Mouse (Mus musculus) MEL (cell line): Measurements from ENCODE around the gene Vps29. TPM values are rescaled to one million over a fixed set of nuclear protein-coding genes. Genes with fewer than 3 reads are reported as not detected.

Experiments used
- DNase-seq: peaks from one replicate; pipeline ENCODE4 v3.0.0; 2011; ENCODE audit warnings: low read depth, low spot score
- H3K27ac ChIP-seq: 2 replicates; pipeline ENCODE4 v1.5.1; 2012; ENCODE audit warnings: low read depth, mild to moderate bottlenecking, control low read depth, low read length, moderate library complexity; ENCODE audit not compliant: control insufficient read depth
- H3K27me3 ChIP-seq, 2 experiments: fragments of 150-350 bp in 1 of 2; sonication (generic) in 1 of 2; 2 replicates each; pipeline ENCODE4 v1.6.1; 2012; ENCODE audit warnings: low read length in 2 of 2, mild to moderate bottlenecking in 2 of 2, improper control_type of control experiment in 1 of 2, moderate library complexity in 1 of 2; ENCODE audit not compliant: insufficient read depth in 2 of 2, control insufficient read depth in 1 of 2
- H3K36me3 ChIP-seq, 2 experiments: 2 replicates each; pipeline ENCODE4 v1.6.1; 2012 to 2014; ENCODE audit warnings: low read length in 2 of 2, improper control_type of control experiment in 1 of 2, inconsistent platforms in 1 of 2, mild to moderate bottlenecking in 1 of 2; ENCODE audit not compliant: insufficient read depth in 2 of 2, control insufficient read depth in 1 of 2
- H3K4me1 ChIP-seq, 2 experiments: fragments of 150-350 bp in 1 of 2; sonication (generic) in 1 of 2; 2 replicates each; pipeline ENCODE4 v1.6.1; 2012; ENCODE audit warnings: low read length in 2 of 2, improper control_type of control experiment in 1 of 2, mild to moderate bottlenecking in 1 of 2; ENCODE audit not compliant: insufficient read depth in 2 of 2, control insufficient read depth in 1 of 2
- H3K4me3 ChIP-seq, 2 experiments: fragments of 150-350 bp in 1 of 2; sonication (generic) in 1 of 2; 2 replicates each; pipeline ENCODE4 v1.5.1; 2012; ENCODE audit warnings: low read depth in 2 of 2, low read length in 2 of 2, mild to moderate bottlenecking in 2 of 2, moderate library complexity in 2 of 2, control low read depth in 1 of 2, improper control_type of control experiment in 1 of 2; ENCODE audit not compliant: control insufficient read depth in 1 of 2, insufficient read depth in 1 of 2
- H3K79me2 ChIP-seq: 2 replicates; pipeline ENCODE4 v1.6.1; 2012; ENCODE audit warnings: mild to moderate bottlenecking, low read length, moderate library complexity; ENCODE audit not compliant: control insufficient read depth, poor library complexity, insufficient read depth
- H3K9ac ChIP-seq: 2 replicates; pipeline ENCODE4 v1.6.1; 2012; ENCODE audit warnings: low read depth, mild to moderate bottlenecking, control low read depth, low read length, moderate library complexity; ENCODE audit not compliant: control insufficient read depth, poor library complexity, severe bottlenecking
- H3K9me3 ChIP-seq: fragments of 150-350 bp; sonication (generic); replicated peaks from 2 replicates; pipeline ENCODE4 v1.6.1; 2012; ENCODE audit warnings: mild to moderate bottlenecking, low read length, improper control_type of control experiment, moderate library complexity; ENCODE audit not compliant: insufficient read depth
- CHD1 ChIP-seq: IDR thresholded peaks from 2 replicates; pipeline ENCODE4 v1.6.1; 2012; ENCODE audit warnings: low read depth, mild to moderate bottlenecking, inconsistent platforms, low read length, improper control_type of control experiment
- CHD2 ChIP-seq: IDR thresholded peaks from 2 replicates; pipeline ENCODE4 v1.6.1; 2011; ENCODE audit warnings: low read length, improper control_type of control experiment
- E2F4 ChIP-seq: IDR thresholded peaks from 2 replicates; pipeline ENCODE4 v1.6.1; 2011; ENCODE audit warnings: low read depth, low read length, improper control_type of control experiment, borderline replicate concordance
- EP300 ChIP-seq, 2 experiments: IDR thresholded peaks; 2 replicates each; pipeline ENCODE4 v1.6.1; 2011; ENCODE audit warnings: improper control_type of control experiment in 2 of 2, low read length in 2 of 2, low read depth in 1 of 2, mild to moderate bottlenecking in 1 of 2
- JUND ChIP-seq: IDR thresholded peaks from 2 replicates; pipeline ENCODE4 v1.6.1; 2011; ENCODE audit warnings: low read depth, mild to moderate bottlenecking, improper control_type of control experiment, low read length
- MAFK ChIP-seq: IDR thresholded peaks from 2 replicates; pipeline ENCODE4 v1.6.1; 2011; ENCODE audit warnings: low read depth, mild to moderate bottlenecking, low read length, improper control_type of control experiment, borderline replicate concordance
- MAX ChIP-seq: IDR thresholded peaks from 2 replicates; pipeline ENCODE4 v1.6.1; 2011; ENCODE audit warnings: low read length, improper control_type of control experiment
- MYB ChIP-seq: IDR thresholded peaks from 2 replicates; pipeline ENCODE4 v1.6.1; 2011; ENCODE audit warnings: mild to moderate bottlenecking, low read depth, low read length, improper control_type of control experiment
- MYC ChIP-seq: IDR thresholded peaks from 2 replicates; pipeline ENCODE4 v1.6.1; 2011; ENCODE audit warnings: low read depth, mild to moderate bottlenecking, low read length, improper control_type of control experiment, moderate library complexity
- NELFE ChIP-seq: IDR thresholded peaks from 2 replicates; pipeline ENCODE4 v1.6.1; 2011; ENCODE audit warnings: low read depth, low read length, improper control_type of control experiment
- NRF1 ChIP-seq: IDR thresholded peaks from 2 replicates; pipeline ENCODE4 v1.6.1; 2014; ENCODE audit warnings: low read depth, mild to moderate bottlenecking, inconsistent platforms, low read length, improper control_type of control experiment, moderate library complexity; ENCODE audit not compliant: poor library complexity, insufficient read depth, severe bottlenecking
- POLR2AphosphoS2 ChIP-seq: IDR thresholded peaks from 2 replicates; pipeline ENCODE4 v1.6.1; 2011; ENCODE audit warnings: low read length, improper control_type of control experiment
- RAD21 ChIP-seq: IDR thresholded peaks from 2 replicates; pipeline ENCODE4 v1.6.1; 2011; ENCODE audit warnings: mild to moderate bottlenecking, low read depth, low read length, improper control_type of control experiment
- TBP ChIP-seq: IDR thresholded peaks from 2 replicates; pipeline ENCODE4 v1.8.0; 2011; ENCODE audit warnings: low read depth, low read length, improper control_type of control experiment
- UBTF ChIP-seq: IDR thresholded peaks from 2 replicates; pipeline ENCODE4 v1.6.1; 2012; ENCODE audit warnings: low read depth, mild to moderate bottlenecking, inconsistent platforms, low read length, improper control_type of control experiment, moderate library complexity, borderline replicate concordance; ENCODE audit not compliant: insufficient read depth
- USF1 ChIP-seq: IDR thresholded peaks from 2 replicates; pipeline ENCODE4 v1.6.1; 2014; ENCODE audit warnings: low read depth, mild to moderate bottlenecking, inconsistent platforms, low read length, improper control_type of control experiment, moderate library complexity
- USF2 ChIP-seq, 2 experiments: IDR thresholded peaks; 2 replicates each; pipeline ENCODE4 v1.6.1; 2011 to 2012; ENCODE audit warnings: improper control_type of control experiment in 2 of 2, low read length in 2 of 2, borderline replicate concordance in 1 of 2, inconsistent platforms in 1 of 2, low read depth in 1 of 2, mild to moderate bottlenecking in 1 of 2; ENCODE audit not compliant: insufficient read depth in 1 of 2
- ZMIZ1 ChIP-seq: IDR thresholded peaks from 2 replicates; pipeline ENCODE4 v1.6.1; 2012; ENCODE audit warnings: low read depth, mild to moderate bottlenecking, inconsistent platforms, low read length, improper control_type of control experiment, moderate library complexity
- ZNF384 ChIP-seq: IDR thresholded peaks from 2 replicates; pipeline ENCODE4 v1.6.1; 2012; ENCODE audit warnings: low read depth, mild to moderate bottlenecking, inconsistent platforms, low read length, improper control_type of control experiment
- polyA plus RNA-seq, 2 experiments: library from polyadenylated mRNA; stranded (reverse) in 1 of 2; unstranded in 1 of 2; fragments of >175 nt in 1 of 2; fragments of >200 nt in 1 of 2; gene quantifications; 2 replicates each; pipeline versions ENCODE4 v1.2.1 to v1.2.4; 2012; ENCODE audit warnings: low replicate concordance in 2 of 2, low read depth in 1 of 2; ENCODE audit not compliant: insufficient read length in 2 of 2, insufficient read depth in 1 of 2, missing spikeins in 1 of 2
- total RNA-seq: library from RNA; depleted of rRNA; stranded (reverse); fragments of 300-350 nt; gene quantifications from 2 replicates; pipeline ENCODE4 v1.2.3, GENCODE M21; 2012

Vps29 gene
- total and polyA plus RNA-seq, 3 experiments, result 92.1 to 424 (median 101) TPM

DNA sequence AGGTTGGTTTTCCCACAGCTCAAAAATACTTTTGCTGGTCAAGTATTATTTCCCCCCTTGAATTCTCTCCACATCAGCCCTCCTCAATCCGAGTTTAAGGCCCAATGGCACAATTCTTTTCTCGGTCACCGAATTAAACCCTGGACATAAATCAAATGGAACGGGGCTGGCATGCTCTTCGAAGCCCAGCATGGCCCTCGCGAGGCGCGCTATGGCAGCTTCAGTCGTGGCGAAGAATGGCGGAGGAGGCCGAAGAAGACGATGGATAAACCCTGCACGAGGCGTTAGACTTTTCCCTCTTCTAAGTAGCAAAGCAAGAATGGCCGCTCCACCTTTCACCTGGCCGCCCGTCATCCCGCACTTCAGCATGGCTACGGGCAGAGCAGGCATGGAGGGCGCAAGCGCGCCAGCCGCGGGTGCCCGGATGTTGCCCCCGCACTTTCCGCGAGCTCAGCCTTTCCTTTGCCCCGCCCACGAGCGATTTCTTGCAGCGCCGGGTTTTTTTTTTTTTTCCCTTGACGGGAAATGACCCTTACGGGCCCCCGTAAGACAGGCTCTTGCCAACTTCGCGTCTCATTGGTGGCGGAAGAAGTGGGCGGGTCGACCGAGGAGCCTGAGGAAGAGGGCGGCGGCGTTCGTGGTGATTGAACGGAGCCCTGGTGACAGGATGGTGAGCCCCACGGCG is at the start of gene Vps29, which contains the start of gene Rad9b (continued):
- TF ChIP-seq NRF1 (peak; percentile 77), ZMIZ1 (peak; percentile 79), CHD2 (no peak), MYC (peak; percentile 77; the same call in 1 of the 2 replicates)

- no peak overlapping the region for H3K9ac ChIP-seq
These were observed 49.6 kb upstream of the Vps29 start for GRCm38 (mm10) chr5:122304541-122304940.

DNA sequence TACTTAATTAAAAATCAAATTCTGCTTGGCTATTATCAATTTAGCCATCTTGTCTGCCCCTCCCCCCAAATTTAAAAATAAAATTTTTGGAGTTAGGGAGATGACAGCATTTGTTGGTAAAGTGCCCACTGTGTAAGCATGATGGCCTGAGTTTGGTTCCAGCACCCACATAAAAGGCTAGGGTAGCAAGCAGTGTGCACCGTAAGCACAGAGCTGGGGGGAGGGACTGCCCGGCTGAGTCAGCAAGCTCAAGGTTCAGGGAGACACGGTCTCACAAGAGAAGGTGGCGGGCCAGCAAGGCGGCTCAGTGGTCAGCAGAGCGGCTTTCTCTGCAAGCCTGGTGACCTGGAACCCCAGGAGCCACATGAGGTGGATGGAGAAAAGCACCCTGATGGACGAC is 48.7 kb upstream of the Vps29 start:
- peaks cover 0 to 2% of the 10 kb centered on the region in 2 experiments; a peak in 2 of 4 replicates for H3K36me3 ChIP-seq
- no peak overlapping the region for H3K9ac ChIP-seq
- H3K79me2 ChIP-seq, result peaks cover 20% of the 10 kb centered on the region; the same call in 1 of the 2 replicates
- H3K27ac ChIP-seq, result no peak overlapping the region
- no peaks in the 10 kb centered on the region for H3K4me1 ChIP-seq
- H3K9me3 ChIP-seq, result no peaks in the 10 kb centered on the region
- TF ChIP-seq CHD2, result no peak
- TF ChIP-seq CHD1, result no peak
- TF ChIP-seq NRF1, result no peak
- TF ChIP-seq USF2 (IDR thresholded peaks at IDR 0.05; ENCODE audit: borderline replicate concordance in 1 of 2, insufficient read depth in 1 of 2, low read depth in 1 of 2, low read length in 2 of 2), result no peak
- no peak for TF ChIP-seq POLR2AphosphoS2
- TF ChIP-seq ZNF384, result no peak
- no peak for TF ChIP-seq UBTF
- TF ChIP-seq E2F4, result no peak
- no peak for DNase-seq
- H3K27me3 ChIP-seq, result no peaks in the 10 kb centered on the region
- H3K4me3 ChIP-seq, result no peak overlapping the region

More at GRCm38 (mm10) chr5:122304541-122304940, 49.6 kb upstream of the Vps29 start:
- no peaks in the 10 kb centered on the region for H3K9me3 ChIP-seq
- H3K79me2 ChIP-seq, result peaks cover 25% of the 10 kb centered on the region; the same call in 1 of the 2 replicates
- TF ChIP-seq MAX (no peak), JUND (no peak), RAD21 (no peak), USF1 (no peak), TBP (no peak), USF2 (IDR thresholded peaks at IDR 0.05; ENCODE audit: borderline replicate concordance in 1 of 2, insufficient read depth in 1 of 2, low read depth in 1 of 2, low read length in 2 of 2) (no peak), EP300 (IDR thresholded peaks at IDR 0.05; ENCODE audit: low read depth in 1 of 2, low read length in 2 of 2) (no peak), MAFK (no peak), NELFE (no peak), MYB (no peak)
- no peaks in the 10 kb centered on the region for H3K4me1 ChIP-seq
- H3K27ac ChIP-seq, result no peak overlapping the region
- no peak overlapping the region for H3K4me3 ChIP-seq
- no peaks in the 10 kb centered on the region; a peak in 1 of 4 replicates for H3K36me3 ChIP-seq
- no peak for DNase-seq
- H3K27me3 ChIP-seq, result no peaks in the 10 kb centered on the region
